Mouse (Mus musculus) midbrain, embryonic 15.5 days (tissue): Measurements from ENCODE around the gene Atg4b. TPM values are rescaled to one million over a fixed set of nuclear protein-coding genes. Genes with fewer than 3 reads are reported as not detected.

Experiments
- ATAC-seq: fragments of 200-750 bp; cut with Nextera tagmentation; replicated peaks from 2 replicates; pipeline ENCODE4 v1.8.0; 2017; ENCODE audit warnings: moderate TSS enrichment
- H3K27ac ChIP-seq: fragments of 300-500 bp; sonication (generic); 2 replicates; pipeline ENCODE4 v1.5.1; 2015; ENCODE audit warnings: mild to moderate bottlenecking, inconsistent platforms
- H3K27me3 ChIP-seq: fragments of 300-500 bp; sonication (generic); replicated peaks from 2 replicates; pipeline ENCODE4 v1.6.1; 2015; ENCODE audit warnings: inconsistent platforms
- H3K36me3 ChIP-seq: fragments of 300-500 bp; sonication (generic); replicated peaks from 2 replicates; pipeline ENCODE4 v1.6.1; 2015; ENCODE audit warnings: inconsistent platforms
- H3K4me1 ChIP-seq: fragments of 300-500 bp; sonication (generic); 2 replicates; pipeline ENCODE4 v1.6.1; 2015; ENCODE audit warnings: inconsistent platforms
- H3K4me2 ChIP-seq: fragments of 300-500 bp; sonication (generic); 2 replicates; pipeline ENCODE4 v1.6.1; 2015; ENCODE audit warnings: inconsistent platforms, mild to moderate bottlenecking, moderate library complexity
- H3K4me3 ChIP-seq: fragments of 300-500 bp; sonication (generic); 2 replicates; pipeline ENCODE4 v1.5.1; 2015; ENCODE audit warnings: mild to moderate bottlenecking, inconsistent platforms
- H3K9ac ChIP-seq: fragments of 300-500 bp; sonication (generic); 2 replicates; pipeline ENCODE4 v1.6.1; 2015; ENCODE audit warnings: mild to moderate bottlenecking, inconsistent platforms
- H3K9me3 ChIP-seq: fragments of 300-500 bp; sonication (generic); 2 replicates; pipeline ENCODE4 v1.6.1; 2016; ENCODE audit warnings: inconsistent platforms
- WGBS: fragments of 180-500 bp; shearing (Covaris S2); methylation state at CpG from one replicate; pipeline ENCODE4 v1.1.7; 2015; ENCODE audit warnings: mixed read lengths; 5-methylcytosine and 5-hydroxymethylcytosine counted together
- polyA plus RNA-seq: library from polyadenylated mRNA; unstranded; fragments of >200 nt; fragmentation: Nextera tagmentation; extraction: Ambion mirVana; gene quantifications from 2 replicates; pipeline ENCODE4 v1.2.1, GENCODE M21; 2015

Gene Atg4b
- polyA plus RNA-seq, result 107 and 108 TPM in 2 replicates

DNA sequence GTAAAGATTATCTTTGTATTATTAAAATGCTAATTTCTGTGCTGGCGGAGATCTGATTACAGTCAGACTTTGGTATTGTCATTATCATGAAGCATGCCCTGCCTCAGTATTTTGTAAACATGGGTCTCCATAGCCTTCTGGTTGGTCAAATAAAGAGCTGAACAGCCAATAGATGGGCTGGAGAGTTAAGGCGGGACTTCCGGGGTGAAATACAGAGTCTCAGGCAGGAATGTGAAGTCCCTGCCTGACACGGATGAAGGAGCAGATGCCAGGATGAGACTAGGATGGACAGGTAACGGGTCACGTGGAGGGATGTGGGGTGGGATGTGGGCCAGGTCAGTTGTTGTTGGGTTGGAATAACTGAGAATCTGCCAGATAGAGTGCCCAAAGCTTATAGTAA is at the start of gene Atg4b:
Atg4b (plus strand) TSS at position 211 of the 400 bp plus-strand sequence.
- Histone ChIP-seq H3K4me1 (peaks cover 20% of the 10 kb centered on the region), H3K9me3 (no peaks in the 10 kb centered on the region), H3K4me3 (no peak within 1 kb of the TSS), H3K4me2 (no peak within 1 kb of the TSS), H3K36me3 (peaks cover 21% of the 10 kb centered on the region; the same call in 1 of the 2 replicates), H3K9ac (no peak within 1 kb of the TSS), H3K27ac (no peak within 1 kb of the TSS), H3K27me3 (no peaks in the 10 kb centered on the region)
- WGBS, result 75% methylated on average over 6 of the region's 6 CpGs
- ATAC-seq, result no peak

DNA sequence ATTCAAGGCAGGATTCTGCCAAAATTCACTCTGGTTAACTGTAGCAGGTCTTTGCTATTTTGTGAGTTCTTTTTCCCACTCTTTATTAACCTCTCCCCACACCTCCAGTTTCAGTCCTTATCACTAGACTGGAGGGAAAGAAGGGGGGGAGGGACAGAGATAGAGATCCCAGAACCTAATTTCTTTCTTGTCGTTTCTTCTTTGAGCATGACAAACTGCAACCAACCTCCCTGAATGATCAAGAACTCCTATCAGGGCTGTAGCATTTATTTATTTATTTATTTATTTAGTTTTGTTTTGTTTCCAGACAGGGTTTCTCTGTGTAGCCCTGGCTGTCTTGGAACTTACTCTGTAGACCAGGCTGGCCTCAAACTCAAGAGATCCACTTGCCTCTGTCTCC is 49.2 kb upstream of the Atg4b start:
- no peak for ATAC-seq
- 97% methylated on average over 1 of the region's 1 CpGs for WGBS
- H3K27me3 ChIP-seq, result no peaks in the 10 kb centered on the region

DNA sequence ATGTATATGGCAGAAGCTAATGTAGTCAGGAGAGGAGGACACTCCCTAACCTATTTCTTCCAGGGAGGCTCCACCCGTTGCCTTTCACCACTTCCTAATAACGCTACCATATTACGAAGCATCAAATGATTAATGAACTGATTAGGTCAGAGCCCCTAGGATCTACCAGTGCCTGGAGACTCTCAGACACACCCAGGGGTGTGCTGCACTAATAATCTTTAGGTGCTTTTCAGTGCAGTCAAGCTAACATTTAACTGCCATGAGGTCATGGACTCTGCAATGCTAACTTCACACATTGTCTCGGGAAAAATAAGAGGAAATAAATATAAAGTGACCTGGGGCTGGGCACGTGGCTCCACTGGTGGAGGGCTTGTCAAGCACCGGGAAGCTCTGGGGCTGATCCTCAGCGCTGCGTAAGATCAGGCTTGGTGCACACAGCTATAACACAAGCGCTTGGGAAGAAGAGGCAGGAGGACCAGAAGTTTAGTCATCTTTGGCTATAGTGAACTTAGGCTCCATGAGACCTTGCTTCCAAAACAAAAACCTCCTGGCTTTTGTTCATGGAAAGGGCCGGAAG is 47.7 kb upstream of the Atg4b start:
- Histone ChIP-seq H3K36me3 (0 out of 2 replicates have a peak, but pooled peaks cover 13% of the 10 kb centered on the region), H3K4me2 (no peak overlapping the region), H3K9me3 (no peaks in the 10 kb centered on the region), H3K27ac (no peak overlapping the region), H3K27me3 (no peaks in the 10 kb centered on the region), H3K9ac (no peak overlapping the region), H3K4me1 (no peaks in the 10 kb centered on the region), H3K4me3 (no peak overlapping the region)
- WGBS, result 95% methylated on average over 10 of the region's 10 CpGs
- no peak for ATAC-seq

More for the DNA sequence above, 49.2 kb upstream of the Atg4b start:
- no peak overlapping the region for H3K4me3 ChIP-seq
- 0 out of 2 replicates have a peak, but pooled peaks cover 13% of the 10 kb centered on the region for H3K36me3 ChIP-seq
- no peak overlapping the region for H3K27ac ChIP-seq
- no peaks in the 10 kb centered on the region for H3K9me3 ChIP-seq
- no peak overlapping the region for H3K4me2 ChIP-seq
- no peak overlapping the region for H3K9ac ChIP-seq
- no peaks in the 10 kb centered on the region for H3K4me1 ChIP-seq

DNA sequence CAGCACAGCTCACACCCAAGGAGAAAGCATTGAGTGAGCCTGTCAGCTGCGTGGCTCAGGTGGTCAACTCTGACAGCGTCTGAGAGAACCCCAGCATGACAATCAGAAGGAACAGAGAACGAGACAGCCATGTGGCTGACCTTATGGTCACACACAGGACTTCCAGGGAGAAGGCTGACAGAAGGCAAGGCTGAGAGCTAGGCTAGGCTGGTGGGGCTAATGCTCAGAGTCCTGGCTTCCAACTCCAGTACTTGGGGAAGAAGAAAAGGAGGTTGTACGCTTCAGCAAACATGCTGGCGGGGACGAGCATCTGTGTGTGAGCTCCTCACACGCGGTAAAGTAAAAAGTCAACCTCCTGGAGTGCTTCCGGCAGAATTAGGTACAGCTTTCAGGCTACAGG is 47.0 kb upstream of the Atg4b start:
- Histone ChIP-seq H3K9ac (no peak overlapping the region), H3K4me2 (no peak overlapping the region), H3K36me3 (0 out of 2 replicates have a peak, but pooled peaks cover 13% of the 10 kb centered on the region), H3K4me3 (no peak overlapping the region), H3K4me1 (no peaks in the 10 kb centered on the region), H3K27ac (no peak overlapping the region), H3K27me3 (no peaks in the 10 kb centered on the region), H3K9me3 (no peaks in the 10 kb centered on the region)
- WGBS, result 86% methylated on average over 9 of the region's 9 CpGs
- ATAC-seq, result no peak

DNA sequence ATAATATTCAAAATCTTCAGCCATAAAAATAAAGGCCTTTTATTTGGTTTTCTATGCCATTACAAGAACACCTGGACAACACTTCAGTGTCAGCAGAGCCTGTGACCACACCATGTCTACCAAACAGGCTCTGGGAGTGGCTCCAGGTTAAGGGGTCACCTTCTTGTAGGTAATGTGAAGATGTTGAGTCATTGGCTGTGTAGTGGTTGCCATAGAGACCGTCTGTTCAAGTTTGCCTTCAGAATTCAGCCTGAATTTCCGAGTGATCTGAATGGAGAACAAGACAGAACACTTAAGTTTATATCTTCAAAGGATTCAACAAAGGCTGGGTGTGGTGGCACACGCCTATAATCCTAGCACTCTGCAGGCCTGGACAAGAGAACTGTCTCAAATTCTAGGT is 45.9 kb upstream of the Atg4b start:
- H3K4me3 ChIP-seq, result no peak overlapping the region
- H3K9ac ChIP-seq, result no peak overlapping the region
- no peaks in the 10 kb centered on the region for H3K27me3 ChIP-seq
- no peaks in the 10 kb centered on the region for H3K9me3 ChIP-seq
- no peak overlapping the region for H3K4me2 ChIP-seq
- no peaks in the 10 kb centered on the region for H3K4me1 ChIP-seq
- ATAC-seq, result no peak
- no peak overlapping the region for H3K27ac ChIP-seq
- 0 out of 2 replicates have a peak, but pooled peaks cover 13% of the 10 kb centered on the region for H3K36me3 ChIP-seq
- 69% methylated on average over 3 of the region's 3 CpGs for WGBS

DNA sequence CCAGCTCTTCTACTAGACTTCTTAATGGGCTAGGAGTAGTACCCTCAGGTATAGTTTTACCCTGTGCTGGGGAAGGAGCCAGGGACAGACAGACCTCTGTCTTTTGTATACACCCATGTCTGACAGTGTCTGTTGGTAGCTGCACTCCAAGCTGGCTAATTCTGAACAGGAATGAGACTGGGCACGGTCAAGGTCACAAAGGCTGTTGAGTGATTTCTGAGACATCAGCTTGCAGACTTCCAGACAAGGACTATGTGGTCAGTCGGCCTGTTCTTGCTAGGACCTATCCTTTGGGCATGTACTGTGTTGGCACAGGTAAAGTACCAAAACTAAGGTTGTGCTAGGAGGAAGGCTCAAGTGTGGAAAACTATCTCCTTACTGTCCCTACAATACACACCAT is 35.1 kb upstream of the Atg4b start:
- Histone ChIP-seq H3K9me3 (no peaks in the 10 kb centered on the region), H3K4me2 (no peak overlapping the region), H3K27ac (no peak overlapping the region), H3K27me3 (no peaks in the 10 kb centered on the region), H3K36me3 (peaks cover 5% of the 10 kb centered on the region; the same call in 1 of the 2 replicates), H3K4me1 (no peaks in the 10 kb centered on the region), H3K4me3 (no peak overlapping the region), H3K9ac (no peak overlapping the region)
- WGBS, result 96% methylated on average over 2 of the region's 2 CpGs
- no peak for ATAC-seq

DNA sequence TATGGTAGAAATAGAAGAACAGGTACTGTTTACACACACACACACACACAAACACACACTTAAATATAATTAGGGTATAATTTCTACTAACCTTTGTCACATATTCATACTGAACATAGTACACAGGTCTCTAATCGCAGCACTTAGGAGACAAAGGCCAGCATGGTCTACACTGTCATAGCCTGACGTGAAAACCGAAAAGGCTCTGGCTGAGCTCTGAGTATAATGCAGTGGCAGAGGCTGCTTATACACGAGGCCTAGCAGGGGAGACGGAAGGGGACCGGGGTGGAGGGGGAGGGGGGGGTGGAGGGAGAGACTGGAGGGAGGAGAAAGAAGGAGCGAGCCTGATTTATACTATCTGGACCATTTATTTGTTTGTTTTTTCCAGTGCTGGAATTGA is 29.7 kb upstream of the Atg4b start:
- no peak; the same call in 1 of the 2 replicates for ATAC-seq
- H3K9me3 ChIP-seq, result no peaks in the 10 kb centered on the region
- 47% methylated on average over 7 of the region's 7 CpGs for WGBS
- H3K4me2 ChIP-seq, result no peak overlapping the region
- H3K27me3 ChIP-seq, result no peaks in the 10 kb centered on the region
- no peak overlapping the region for H3K9ac ChIP-seq
- H3K4me3 ChIP-seq, result no peak overlapping the region
- H3K4me1 ChIP-seq, result no peaks in the 10 kb centered on the region
- no peak overlapping the region for H3K27ac ChIP-seq
- no peaks in the 10 kb centered on the region; the same call in 1 of the 2 replicates for H3K36me3 ChIP-seq

DNA sequence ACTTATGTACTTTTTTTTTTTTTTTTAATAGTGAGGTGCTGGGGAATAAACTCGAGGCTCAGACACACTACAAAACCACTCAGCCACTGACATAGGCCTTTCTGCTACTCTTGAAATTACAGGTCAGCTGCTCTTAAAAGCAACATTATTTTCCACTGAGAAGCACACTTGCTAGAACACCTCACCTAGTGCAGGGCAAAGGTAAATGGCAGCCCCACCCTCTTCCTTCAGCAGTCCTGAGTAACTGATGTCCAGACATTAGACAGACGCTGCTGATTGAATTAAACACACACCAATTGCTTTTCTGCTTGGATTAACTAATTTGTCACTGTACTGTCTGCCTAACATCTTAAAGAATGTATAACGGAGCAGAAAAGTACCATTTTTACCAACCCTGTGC is 26.7 kb upstream of the Atg4b start:
- Histone ChIP-seq H3K36me3 (no peaks in the 10 kb centered on the region; the same call in 1 of the 2 replicates), H3K27ac (no peak overlapping the region), H3K27me3 (no peaks in the 10 kb centered on the region), H3K4me1 (no peaks in the 10 kb centered on the region), H3K9me3 (no peaks in the 10 kb centered on the region), H3K9ac (no peak overlapping the region), H3K4me3 (no peak overlapping the region), H3K4me2 (no peak overlapping the region)
- 95% methylated on average over 3 of the region's 3 CpGs for WGBS
- ATAC-seq, result no peak

DNA sequence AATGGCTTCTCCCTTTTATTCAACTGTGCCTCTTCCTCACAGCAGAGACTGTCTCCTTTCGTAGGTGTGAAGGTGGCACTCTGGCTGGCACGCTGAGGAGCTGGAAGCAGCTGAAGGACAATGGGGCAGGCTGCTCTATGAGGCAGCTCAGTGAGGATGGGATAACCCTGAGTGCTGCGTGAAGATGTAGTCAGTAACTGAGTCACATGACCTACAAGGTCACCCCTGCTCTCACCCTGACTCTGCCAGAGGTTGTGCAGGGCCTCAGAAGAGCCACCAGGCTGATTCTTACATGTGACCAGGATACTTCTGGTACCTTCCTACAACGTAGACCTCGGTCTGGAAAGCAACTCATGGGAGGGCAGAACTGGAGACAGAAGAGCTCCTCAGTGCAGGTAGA is 25.6 kb upstream of the Atg4b start:
- no peaks in the 10 kb centered on the region; the same call in 1 of the 2 replicates for H3K36me3 ChIP-seq
- H3K4me1 ChIP-seq, result no peaks in the 10 kb centered on the region
- ATAC-seq, result no peak
- no peak overlapping the region for H3K9ac ChIP-seq
- H3K27ac ChIP-seq, result no peak overlapping the region
- H3K27me3 ChIP-seq, result no peaks in the 10 kb centered on the region
- no peak overlapping the region for H3K4me3 ChIP-seq
- no peak overlapping the region for H3K4me2 ChIP-seq
- 92% methylated on average over 5 of the region's 5 CpGs for WGBS
- H3K9me3 ChIP-seq, result no peaks in the 10 kb centered on the region

DNA sequence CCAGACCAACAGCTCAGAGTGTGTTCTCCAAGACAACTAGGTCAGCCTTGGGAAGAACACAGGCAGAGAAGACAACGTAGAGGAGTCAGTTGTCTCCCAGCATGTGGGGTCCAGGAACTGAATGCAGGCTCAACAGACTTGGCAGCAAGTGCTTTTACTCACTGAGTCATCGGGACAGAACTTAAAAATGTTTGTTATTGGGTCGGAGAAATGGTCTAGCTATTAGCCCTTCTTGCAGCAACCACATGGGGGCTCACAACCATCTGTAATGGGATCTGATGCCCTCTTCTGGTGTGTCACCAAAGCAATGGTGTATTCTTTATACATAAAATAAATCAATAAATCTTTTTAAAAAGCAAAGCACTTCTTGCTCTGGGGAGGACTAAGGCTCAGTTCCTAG is 25.2 kb upstream of the Atg4b start:
- H3K36me3 ChIP-seq, result no peaks in the 10 kb centered on the region; the same call in 1 of the 2 replicates
- H3K27me3 ChIP-seq, result no peaks in the 10 kb centered on the region
- no peak for ATAC-seq
- peaks cover 2% of the 10 kb centered on the region for H3K4me1 ChIP-seq
- 81% methylated on average over 3 of the region's 3 CpGs for WGBS
- H3K9ac ChIP-seq, result no peak overlapping the region
- H3K4me3 ChIP-seq, result no peak overlapping the region
- H3K9me3 ChIP-seq, result no peaks in the 10 kb centered on the region
- no peak overlapping the region for H3K4me2 ChIP-seq
- no peak overlapping the region for H3K27ac ChIP-seq

DNA sequence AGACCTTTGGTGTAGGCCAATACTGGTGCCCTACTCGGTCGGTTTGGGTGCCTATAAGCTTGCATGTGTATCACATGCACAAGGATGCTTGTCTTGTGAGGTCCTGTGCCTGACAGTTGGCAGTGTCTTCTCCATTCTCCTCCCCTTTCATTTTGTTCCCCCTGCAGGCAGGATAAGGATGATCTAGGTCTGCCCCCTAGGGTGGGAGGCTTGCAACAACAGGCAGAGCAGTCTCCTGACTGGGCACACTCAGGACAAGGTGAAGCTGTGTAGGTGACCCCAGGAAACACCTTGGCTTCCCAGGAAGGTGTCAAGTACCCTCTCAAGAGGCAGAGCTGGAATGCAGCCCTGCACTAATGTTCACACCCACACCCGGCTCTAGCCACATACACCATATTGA is 24.3 kb upstream of the Atg4b start:
- no peak for ATAC-seq
- H3K4me2 ChIP-seq, result no peak overlapping the region

DNA sequence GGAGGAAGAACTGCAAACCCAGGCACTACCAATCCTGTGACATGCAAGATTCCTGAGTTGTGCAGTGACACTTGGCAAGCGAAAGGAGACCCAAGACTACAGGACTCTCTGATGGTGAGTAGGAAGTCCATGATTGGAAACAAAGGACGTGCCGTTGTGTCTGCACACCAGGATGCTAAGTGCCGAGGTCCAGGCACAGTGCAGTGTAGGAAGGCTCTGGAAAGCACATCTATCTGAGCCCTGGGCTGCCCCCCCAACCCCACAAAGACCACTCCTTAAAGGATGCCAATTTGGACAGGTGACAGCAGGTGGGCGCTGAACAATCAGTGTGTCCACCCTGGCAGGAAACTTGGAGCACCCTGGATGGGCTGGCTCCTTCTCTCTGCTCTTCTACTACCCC is 20.2 kb upstream of the Atg4b start:
- Histone ChIP-seq H3K36me3 (no peaks in the 10 kb centered on the region), H3K27me3 (no peaks in the 10 kb centered on the region), H3K4me1 (peaks cover 14% of the 10 kb centered on the region), H3K9ac (no peak overlapping the region), H3K27ac (0 out of 2 replicates have a peak overlapping the region, but pooled peaks have one; percentile 25), H3K4me2 (no peak overlapping the region; the same call in 1 of the 2 replicates), H3K9me3 (no peaks in the 10 kb centered on the region), H3K4me3 (no peak overlapping the region)
- ATAC-seq, result peak; percentile 58
- WGBS, result 85% methylated on average over 5 of the region's 5 CpGs

More for the DNA sequence above, 24.3 kb upstream of the Atg4b start:
- Histone ChIP-seq H3K27ac (no peak overlapping the region), H3K4me3 (no peak overlapping the region), H3K9me3 (no peaks in the 10 kb centered on the region), H3K9ac (no peak overlapping the region), H3K36me3 (no peaks in the 10 kb centered on the region; the same call in 1 of the 2 replicates), H3K27me3 (no peaks in the 10 kb centered on the region), H3K4me1 (peaks cover 9% of the 10 kb centered on the region)
- 82% methylated on average over 3 of the region's 3 CpGs for WGBS

DNA sequence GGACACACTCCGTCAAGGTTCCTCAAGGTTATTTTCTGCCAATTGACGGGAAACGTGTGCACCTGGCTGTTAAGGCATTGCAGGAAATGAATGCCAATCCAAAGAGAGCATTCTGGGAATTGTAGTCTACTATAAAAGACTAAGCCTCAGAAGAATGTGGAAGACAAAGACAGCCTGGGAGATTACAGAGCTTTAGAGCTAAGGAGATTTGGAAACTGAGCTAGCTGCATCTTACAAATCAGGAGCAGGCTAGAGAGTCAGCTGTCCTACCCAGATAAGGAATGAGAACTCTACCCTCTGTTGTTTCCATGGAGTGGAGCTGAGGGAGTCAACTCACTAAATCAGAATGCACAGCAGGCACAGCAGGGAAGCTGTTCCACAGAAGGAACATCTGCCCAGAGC is 19.4 kb upstream of the Atg4b start:
- Histone ChIP-seq H3K4me1 (peaks cover 14% of the 10 kb centered on the region), H3K36me3 (no peaks in the 10 kb centered on the region), H3K9ac (no peak overlapping the region), H3K27me3 (no peaks in the 10 kb centered on the region), H3K27ac (peak overlapping the region; percentile 81), H3K9me3 (no peaks in the 10 kb centered on the region), H3K4me3 (0 out of 2 replicates have a peak overlapping the region, but pooled peaks have one; percentile 10), H3K4me2 (peak overlapping the region; percentile 34)
- peak; percentile 72 for ATAC-seq
- WGBS, result 5% methylated on average over 3 of the region's 3 CpGs
